Mouse (Mus musculus) erythroblast, embryonic 14.5 days (primary cell): ENCODE results near the gene Zfp69. TPM values are rescaled to one million over a fixed set of nuclear protein-coding genes. Genes with fewer than 3 reads are reported as not detected.

Source experiments
- H3K27me3 ChIP-seq: 2 replicates; pipeline ENCODE4 v1.6.1; 2012; ENCODE audit warnings: inconsistent platforms; ENCODE audit not compliant: control insufficient read depth
- H3K36me3 ChIP-seq: 2 replicates; pipeline ENCODE4 v1.6.1; 2012; ENCODE audit warnings: mild to moderate bottlenecking, inconsistent platforms; ENCODE audit not compliant: control insufficient read depth
- H3K4me1 ChIP-seq: 2 replicates; pipeline ENCODE4 v1.6.1; 2012; ENCODE audit warnings: inconsistent platforms; ENCODE audit not compliant: control insufficient read depth
- H3K4me3 ChIP-seq: replicated peaks from 2 replicates; pipeline ENCODE3; 2012; ENCODE audit warnings: moderate library complexity, mild to moderate bottlenecking, inconsistent platforms
- H3K9me3 ChIP-seq: 2 replicates; pipeline ENCODE4 v1.6.1; 2012; ENCODE audit warnings: low read length, inconsistent platforms, mixed read lengths; ENCODE audit not compliant: control insufficient read depth
- GATA1 ChIP-seq: IDR thresholded peaks from 2 replicates; pipeline ENCODE4 v1.6.1; 2012; ENCODE audit warnings: low read length, inconsistent platforms, mixed read lengths
- TAL1 ChIP-seq: IDR thresholded peaks from 3 replicates; pipeline ENCODE4 v1.6.1; 2012; ENCODE audit warnings: low read length, inconsistent platforms, mixed read lengths
- polyA plus RNA-seq: library from polyadenylated mRNA; stranded (reverse); fragments of >175 nt; gene quantifications from 2 replicates; pipeline ENCODE4 v1.2.3, GENCODE M21; 2012

Zfp69 gene
- polyA plus RNA-seq, 1 experiment = 0.08 TPM

- H3K4me3 ChIP-seq = no peak overlapping the region
- TF ChIP-seq GATA1 (no peak), TAL1 (no peak)
- H3K27me3 ChIP-seq = peaks cover 3% of the 10 kb centered on the region
Measured at GRCm38 (mm10) chr4:120892516-120892915, 59.0 kb downstream of the Zfp69 start.

GRCm38 (mm10) chr4:120891960-120892359, 59.5 kb downstream of the Zfp69 start:
- H3K27me3 ChIP-seq = peaks cover 3% of the 10 kb centered on the region
- no peaks in the 10 kb centered on the region for H3K9me3 ChIP-seq
- H3K4me3 ChIP-seq = no peak overlapping the region
- TF ChIP-seq TAL1 (no peak), GATA1 (no peak)
- no peaks in the 10 kb centered on the region for H3K36me3 ChIP-seq
- no peaks in the 10 kb centered on the region for H3K4me1 ChIP-seq

More at GRCm38 (mm10) chr4:120892516-120892915, 59.0 kb downstream of the Zfp69 start:
- Histone ChIP-seq H3K36me3 (no peaks in the 10 kb centered on the region), H3K4me1 (no peaks in the 10 kb centered on the region), H3K9me3 (no peaks in the 10 kb centered on the region)

- Histone ChIP-seq H3K4me1 (no peaks in the 10 kb centered on the region), H3K4me3 (no peak overlapping the region), H3K9me3 (no peaks in the 10 kb centered on the region), H3K27me3 (peaks cover 4% of the 10 kb centered on the region), H3K36me3 (no peaks in the 10 kb centered on the region)
- TF ChIP-seq GATA1 (no peak), TAL1 (no peak)
Measured at GRCm38 (mm10) chr4:120890754-120891440, 60.6 kb downstream of the Zfp69 start.

- TF ChIP-seq TAL1 (no peak), GATA1 (no peak)
- Histone ChIP-seq H3K4me3 (no peak overlapping the region), H3K9me3 (no peaks in the 10 kb centered on the region), H3K4me1 (no peaks in the 10 kb centered on the region), H3K27me3 (peaks cover 7% of the 10 kb centered on the region), H3K36me3 (no peaks in the 10 kb centered on the region)
Measured at GRCm38 (mm10) chr4:120888884-120889283, 62.6 kb downstream of the Zfp69 start.

GRCm38 (mm10) chr4:120887381-120888112, 64.0 kb downstream of the Zfp69 start:
- Histone ChIP-seq H3K9me3 (no peaks in the 10 kb centered on the region), H3K27me3 (peaks cover 4% of the 10 kb centered on the region; the same call in 1 of the 2 replicates), H3K4me3 (no peak overlapping the region), H3K36me3 (no peaks in the 10 kb centered on the region), H3K4me1 (no peaks in the 10 kb centered on the region)
- no peak for TF ChIP-seq GATA1

- Histone ChIP-seq H3K27me3 (0 out of 2 replicates have a peak, but pooled peaks cover 4% of the 10 kb centered on the region), H3K9me3 (no peaks in the 10 kb centered on the region), H3K36me3 (no peaks in the 10 kb centered on the region), H3K4me3 (no peak overlapping the region), H3K4me1 (no peaks in the 10 kb centered on the region)
- TF ChIP-seq GATA1 = no peak
- TF ChIP-seq TAL1 = no peak
Measured at GRCm38 (mm10) chr4:120886811-120887210, 64.7 kb downstream of the Zfp69 start.

GRCm38 (mm10) chr4:120886131-120886530, 65.4 kb downstream of the Zfp69 start:
- 0 out of 2 replicates have a peak, but pooled peaks cover 4% of the 10 kb centered on the region for H3K27me3 ChIP-seq
- no peaks in the 10 kb centered on the region for H3K36me3 ChIP-seq
- TF ChIP-seq TAL1 = no peak
- no peak for TF ChIP-seq GATA1
- H3K4me3 ChIP-seq = no peak overlapping the region
- H3K9me3 ChIP-seq = no peaks in the 10 kb centered on the region
- no peaks in the 10 kb centered on the region for H3K4me1 ChIP-seq

GRCm38 (mm10) chr4:120885208-120886120, 66.0 kb downstream of the Zfp69 start:
- H3K4me3 ChIP-seq = no peak overlapping the region
- no peaks in the 10 kb centered on the region for H3K9me3 ChIP-seq
- TF ChIP-seq GATA1 (no peak), TAL1 (no peak)
- H3K27me3 ChIP-seq = 0 out of 2 replicates have a peak, but pooled peaks cover 4% of the 10 kb centered on the region
- H3K4me1 ChIP-seq = no peaks in the 10 kb centered on the region
- no peaks in the 10 kb centered on the region for H3K36me3 ChIP-seq
